28 mouse cellular contexts compared by ENCODE assay signal in the genomic region with DNA sequence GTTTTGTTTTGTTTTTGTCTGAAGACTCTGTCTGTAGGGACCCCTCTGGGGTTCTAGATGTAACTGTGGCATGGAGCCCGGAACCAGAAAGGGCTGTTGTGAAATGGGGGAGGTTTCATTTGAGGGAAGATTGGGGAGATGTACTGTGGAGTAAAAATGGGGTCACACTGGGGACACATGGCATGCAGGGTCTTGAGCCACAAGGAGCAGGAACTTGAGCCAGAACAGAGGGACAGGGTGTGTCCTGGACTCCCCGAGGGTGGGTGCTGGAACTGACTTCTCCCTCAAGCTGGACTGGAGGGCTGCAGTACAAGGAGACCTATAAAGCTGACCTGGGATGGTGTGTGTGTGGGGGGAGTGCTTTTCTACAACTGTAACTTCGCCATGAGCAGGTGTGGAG. TPM values are rescaled to one million over a fixed set of nuclear protein-coding genes. Genes with fewer than 3 reads are reported as not detected.
DNase-seq lines count a peak whose midpoint lies in the region; ATAC-seq and TF ChIP-seq lines count a peak whose summit lies in the region.
"Had no signal": no experiment of that assay in that cellular context is flagged by ENCODE, and none has a peak within 500 bp of the region (broad histone marks: within the 10 kb centered on the region; RNA-seq: fewer than 3 reads in every experiment).

No protein-coding gene starts in this region.

- no peak for TF ChIP-seq CTCF in lung, postnatal 0 days (IDR thresholded peaks at IDR 0.05)

- H3K4me2 ChIP-seq in lung, postnatal 0 days (replicated peaks; ENCODE audit: low read depth, low read length) = no peak overlapping the region
- H3K4me2 ChIP-seq: embryonic facial prominence, embryonic 12.5 days; embryonic facial prominence, embryonic 15.5 days; heart, embryonic 12.5 days; heart, embryonic 15.5 days; hindbrain, embryonic 13.5 days; intestine, embryonic 15.5 days had no signal

- TF ChIP-seq EP300 in lung, postnatal 0 days (IDR thresholded peaks at IDR 0.05) = no peak

- no peaks in the 10 kb centered on the region for H3K9me3 ChIP-seq in lung, postnatal 0 days (ENCODE audit: low read length)
- H3K9me3 ChIP-seq: embryonic facial prominence, embryonic 12.5 days; embryonic facial prominence, embryonic 15.5 days; heart, embryonic 12.5 days; heart, embryonic 15.5 days; hindbrain, embryonic 13.5 days; intestine, embryonic 15.5 days had no signal

- no peaks in the 10 kb centered on the region for H3K27me3 ChIP-seq in lung, postnatal 0 days (replicated peaks; ENCODE audit: insufficient read depth, low read length)
- H3K27me3 ChIP-seq: embryonic facial prominence, embryonic 12.5 days; embryonic facial prominence, embryonic 15.5 days; hindbrain, embryonic 13.5 days; intestine, embryonic 15.5 days had no signal

- peak; percentile 77 for ATAC-seq in lung, postnatal 0 days
- peak; percentile 54 for ATAC-seq in megakaryocyte, adult 5-6 weeks (ENCODE audit: poor library complexity, severe bottlenecking)
- ATAC-seq: CD4-positive, CD25-positive, alpha-beta regulatory T cell, adult 4 months; forebrain, embryonic 14.5 days; forebrain, postnatal 0 days; hindbrain, embryonic 16.5 days; intestine, embryonic 15.5 days had no signal

- peak; percentile 57 for DNase-seq in lung, postnatal 0 days (ENCODE audit: low spot score)
- no peak for DNase-seq in lung, postnatal 10 days
- DNase-seq in adipocyte (ENCODE audit: low spot score) = peak; percentile 50
- DNase-seq in cerebellum, adult 18-20 months = no peak
- DNase-seq in gastrocnemius, adult 8-10 months (ENCODE audit: low spot score in 2 of 2) = no peak
- DNase-seq: adrenal gland, adult 8-10 months; adrenal gland, postnatal 25 days; cerebellum, adult 11-12 months; cerebellum, adult 9-10 months; cerebellum, postnatal 14 days; forebrain, postnatal 0 days; gastrocnemius, adult 2 months; gastrocnemius, postnatal 25 days; heart, postnatal 10 days; heart, postnatal 36 days had no signal

- no peaks in the 10 kb centered on the region for H3K36me3 ChIP-seq in lung, postnatal 0 days (ENCODE audit: insufficient read depth, low read length)
- H3K36me3 ChIP-seq: embryonic facial prominence, embryonic 12.5 days; embryonic facial prominence, embryonic 15.5 days; heart, embryonic 12.5 days; heart, embryonic 15.5 days; hindbrain, embryonic 10.5 days; hindbrain, embryonic 13.5 days; intestine, embryonic 15.5 days had no signal

- H3K9ac ChIP-seq in lung, postnatal 0 days (replicated peaks; ENCODE audit: low read depth) = no peak overlapping the region
- H3K9ac ChIP-seq: embryonic facial prominence, embryonic 12.5 days; embryonic facial prominence, embryonic 15.5 days; forebrain, postnatal 0 days; heart, embryonic 12.5 days; heart, embryonic 15.5 days; hindbrain, embryonic 13.5 days; intestine, embryonic 15.5 days had no signal

- no peak overlapping the region for H3K27ac ChIP-seq in lung, postnatal 0 days (ENCODE audit: low read length)
- H3K27ac ChIP-seq: embryonic facial prominence, embryonic 12.5 days; embryonic facial prominence, embryonic 15.5 days; gastrocnemius, adult 2 months; heart, embryonic 15.5 days; hindbrain, embryonic 10.5 days; hindbrain, embryonic 13.5 days; intestine, embryonic 15.5 days had no signal

- WGBS in lung, postnatal 0 days = 51% methylated on average over 3 of the region's 3 CpGs

- no peak overlapping the region for H3K4me3 ChIP-seq in lung, postnatal 0 days (ENCODE audit: low read depth, low read length)
- H3K4me3 ChIP-seq: embryonic facial prominence, embryonic 12.5 days; embryonic facial prominence, embryonic 15.5 days; gastrocnemius, adult 2 months; heart, embryonic 12.5 days; heart, embryonic 15.5 days; hindbrain, embryonic 10.5 days; hindbrain, embryonic 13.5 days; intestine, embryonic 15.5 days had no signal

- H3K4me1 ChIP-seq in lung, postnatal 0 days (ENCODE audit: insufficient read depth, low read depth, low read length) = no peaks in the 10 kb centered on the region
- H3K4me1 ChIP-seq: embryonic facial prominence, embryonic 12.5 days; heart, embryonic 12.5 days; heart, embryonic 15.5 days; hindbrain, embryonic 13.5 days; intestine, embryonic 15.5 days had no signal

RNA-seq across cellular contexts. Expression of gene Slc7a10, which starts 28.7 kb away (rescaled TPM):
- polyA plus RNA-seq in lung, postnatal 0 days (2015; fragmentation: Nextera tagmentation; extraction: Ambion mirVana) = 20.1 and 21.7 TPM in 2 replicates
- total RNA-seq in megakaryocyte, adult 5-6 weeks (2015) = not detected in 2 replicates
- not detected in 2 replicates for total RNA-seq in megakaryocyte, adult 5-6 weeks (2017)
- 1 to 10 TPM in 3 of 4 experiments, under 1 TPM in 1; 0.82 to 3.1 (median 1.9) TPM for total RNA-seq in gastrocnemius, adult 8-10 months (2022)
- total RNA-seq: MEL had no signal
- polyA plus RNA-seq: C2C12 had no signal

RNA-seq across cellular contexts. Expression of gene Cebpa, which starts 38.4 kb away (rescaled TPM):
- polyA plus RNA-seq in lung, postnatal 0 days (2015; fragmentation: Nextera tagmentation; extraction: Ambion mirVana) = 28.9 and 29.8 TPM in 2 replicates
- 48.7 and 57.0 TPM in 2 replicates for total RNA-seq in megakaryocyte, adult 5-6 weeks (2015)
- total RNA-seq in megakaryocyte, adult 5-6 weeks (2017) = 21.7 and 22.4 TPM in 2 replicates
- 10 to 100 TPM in 1 of 4 experiments, 1 to 10 TPM in 3; 3.0 to 10.9 (median 6.4) TPM for total RNA-seq in gastrocnemius, adult 8-10 months (2022)

RNA-seq across cellular contexts. Expression of gene Lrp3, which starts 57.8 kb away (rescaled TPM):
- polyA plus RNA-seq in lung, postnatal 0 days (2015; fragmentation: Nextera tagmentation; extraction: Ambion mirVana) = 6.6 and 8.5 TPM in 2 replicates
- total RNA-seq in megakaryocyte, adult 5-6 weeks (2015) = not detected in 2 replicates
- total RNA-seq in megakaryocyte, adult 5-6 weeks (2017) = not detected in 2 replicates
- 1 to 10 TPM; 5.0 to 6.0 (median 5.3) TPM for total RNA-seq in gastrocnemius, adult 8-10 months (2022)
- total RNA-seq: MEL had no signal

Comparison
In these comparisons a context has a peak if more than half of its experiments do, and no peak if none do; other contexts are left out.
1. DNase-seq: peak in lung, postnatal 0 days (single experiment) and adipocyte (single experiment); none in lung, postnatal 10 days (single experiment), cerebellum, adult 18-20 months (0 of 2) and gastrocnemius, adult 8-10 months (0 of 2).
2. RNA of gene Lrp3, which starts 57.8 kb away (total RNA-seq): 5.0 to 6.0 TPM in gastrocnemius, adult 8-10 months; not detected in megakaryocyte, adult 5-6 weeks; every median in the first group is over 4 times any median in the second.